Mouse (Mus musculus) MEL (cell line): ENCODE results near the gene Ddx54. TPM values are rescaled to one million over a fixed set of nuclear protein-coding genes. Genes with fewer than 3 reads are reported as not detected.
A peak's percentile ranks its signal among the peaks of the same experiment; 100 is the strongest.

Source experiments
- DNase-seq: peaks from one replicate; pipeline ENCODE4 v3.0.0; 2011; ENCODE audit warnings: low read depth, low spot score
- H3K27ac ChIP-seq: 2 replicates; pipeline ENCODE4 v1.5.1; 2012; ENCODE audit warnings: low read depth, mild to moderate bottlenecking, control low read depth, low read length, moderate library complexity; ENCODE audit not compliant: control insufficient read depth
- H3K27me3 ChIP-seq, 2 experiments: fragments of 150-350 bp in 1 of 2; sonication (generic) in 1 of 2; 2 replicates each; pipeline ENCODE4 v1.6.1; 2012; ENCODE audit warnings: low read length in 2 of 2, mild to moderate bottlenecking in 2 of 2, improper control_type of control experiment in 1 of 2, moderate library complexity in 1 of 2; ENCODE audit not compliant: insufficient read depth in 2 of 2, control insufficient read depth in 1 of 2
- H3K36me3 ChIP-seq, 2 experiments: 2 replicates each; pipeline ENCODE4 v1.6.1; 2012 to 2014; ENCODE audit warnings: low read length in 2 of 2, improper control_type of control experiment in 1 of 2, inconsistent platforms in 1 of 2, mild to moderate bottlenecking in 1 of 2; ENCODE audit not compliant: insufficient read depth in 2 of 2, control insufficient read depth in 1 of 2
- H3K4me1 ChIP-seq, 2 experiments: fragments of 150-350 bp in 1 of 2; sonication (generic) in 1 of 2; 2 replicates each; pipeline ENCODE4 v1.6.1; 2012; ENCODE audit warnings: low read length in 2 of 2, improper control_type of control experiment in 1 of 2, mild to moderate bottlenecking in 1 of 2; ENCODE audit not compliant: insufficient read depth in 2 of 2, control insufficient read depth in 1 of 2
- H3K4me3 ChIP-seq, 2 experiments: fragments of 150-350 bp in 1 of 2; sonication (generic) in 1 of 2; 2 replicates each; pipeline ENCODE4 v1.5.1; 2012; ENCODE audit warnings: low read depth in 2 of 2, low read length in 2 of 2, mild to moderate bottlenecking in 2 of 2, moderate library complexity in 2 of 2, control low read depth in 1 of 2, improper control_type of control experiment in 1 of 2; ENCODE audit not compliant: control insufficient read depth in 1 of 2, insufficient read depth in 1 of 2
- H3K79me2 ChIP-seq: 2 replicates; pipeline ENCODE4 v1.6.1; 2012; ENCODE audit warnings: mild to moderate bottlenecking, low read length, moderate library complexity; ENCODE audit not compliant: control insufficient read depth, poor library complexity, insufficient read depth
- H3K9ac ChIP-seq: 2 replicates; pipeline ENCODE4 v1.6.1; 2012; ENCODE audit warnings: low read depth, mild to moderate bottlenecking, control low read depth, low read length, moderate library complexity; ENCODE audit not compliant: control insufficient read depth, poor library complexity, severe bottlenecking
- H3K9me3 ChIP-seq: fragments of 150-350 bp; sonication (generic); replicated peaks from 2 replicates; pipeline ENCODE4 v1.6.1; 2012; ENCODE audit warnings: mild to moderate bottlenecking, low read length, improper control_type of control experiment, moderate library complexity; ENCODE audit not compliant: insufficient read depth
- BHLHE40 ChIP-seq: IDR thresholded peaks from 2 replicates; pipeline ENCODE4 v1.6.1; 2012; ENCODE audit warnings: low read depth, mild to moderate bottlenecking, inconsistent platforms, low read length, improper control_type of control experiment, borderline replicate concordance
- CHD2 ChIP-seq: IDR thresholded peaks from 2 replicates; pipeline ENCODE4 v1.6.1; 2011; ENCODE audit warnings: low read length, improper control_type of control experiment
- CTCF ChIP-seq, 3 experiments: IDR thresholded peaks in 2 of 3; conservative IDR thresholded peaks in 1 of 3; 2 replicates each; pipeline ENCODE4 v1.5.1; 2011 to 2012; ENCODE audit warnings: low read length in 3 of 3, low read depth in 2 of 3, mild to moderate bottlenecking in 2 of 3, improper control_type of control experiment in 1 of 3, inconsistent platforms in 1 of 3, mixed read lengths in 1 of 3, moderate library complexity in 1 of 3; ENCODE audit not compliant: control insufficient read depth in 1 of 3, insufficient read depth in 1 of 3, poor library complexity in 1 of 3, severe bottlenecking in 1 of 3
- ELF1 ChIP-seq: IDR thresholded peaks from 2 replicates; pipeline ENCODE4 v1.6.1; 2014; ENCODE audit warnings: low read depth, mild to moderate bottlenecking, inconsistent platforms, low read length, improper control_type of control experiment, moderate library complexity
- EP300 ChIP-seq, 2 experiments: IDR thresholded peaks; 2 replicates each; pipeline ENCODE4 v1.6.1; 2011; ENCODE audit warnings: improper control_type of control experiment in 2 of 2, low read length in 2 of 2, low read depth in 1 of 2, mild to moderate bottlenecking in 1 of 2
- ETS1 ChIP-seq: IDR thresholded peaks from 2 replicates; pipeline ENCODE4 v1.6.1; 2012; ENCODE audit warnings: low read depth, mild to moderate bottlenecking, inconsistent platforms, low read length, improper control_type of control experiment, moderate library complexity
- GABPA ChIP-seq: IDR thresholded peaks from 2 replicates; pipeline ENCODE4 v1.6.1; 2012; ENCODE audit warnings: low read depth, mild to moderate bottlenecking, inconsistent platforms, low read length, improper control_type of control experiment, moderate library complexity
- GATA1 ChIP-seq: IDR thresholded peaks from 2 replicates; pipeline ENCODE4 v1.6.1; 2011; ENCODE audit warnings: low read depth, low read length, improper control_type of control experiment
- MAZ ChIP-seq: IDR thresholded peaks from 2 replicates; pipeline ENCODE4 v1.6.1; 2012; ENCODE audit warnings: low read depth, mild to moderate bottlenecking, inconsistent platforms, low read length, improper control_type of control experiment
- MXI1 ChIP-seq: IDR thresholded peaks from 2 replicates; pipeline ENCODE4 v1.6.1; 2011; ENCODE audit warnings: mild to moderate bottlenecking, low read depth, low read length, improper control_type of control experiment
- MYB ChIP-seq: IDR thresholded peaks from 2 replicates; pipeline ENCODE4 v1.6.1; 2011; ENCODE audit warnings: mild to moderate bottlenecking, low read depth, low read length, improper control_type of control experiment
- MYC ChIP-seq: IDR thresholded peaks from 2 replicates; pipeline ENCODE4 v1.6.1; 2011; ENCODE audit warnings: low read depth, mild to moderate bottlenecking, low read length, improper control_type of control experiment, moderate library complexity
- NRF1 ChIP-seq: IDR thresholded peaks from 2 replicates; pipeline ENCODE4 v1.6.1; 2014; ENCODE audit warnings: low read depth, mild to moderate bottlenecking, inconsistent platforms, low read length, improper control_type of control experiment, moderate library complexity; ENCODE audit not compliant: poor library complexity, insufficient read depth, severe bottlenecking
- POLR2AphosphoS2 ChIP-seq: IDR thresholded peaks from 2 replicates; pipeline ENCODE4 v1.6.1; 2011; ENCODE audit warnings: low read length, improper control_type of control experiment
- RCOR1 ChIP-seq: IDR thresholded peaks from 2 replicates; pipeline ENCODE4 v1.6.1; 2012; ENCODE audit warnings: low read depth, mild to moderate bottlenecking, inconsistent platforms, low read length, improper control_type of control experiment
- SIN3A ChIP-seq: IDR thresholded peaks from 2 replicates; pipeline ENCODE4 v1.6.1; 2012; ENCODE audit warnings: low read length, improper control_type of control experiment, inconsistent platforms
- SMC3 ChIP-seq: IDR thresholded peaks from 2 replicates; pipeline ENCODE4 v1.6.1; 2011; ENCODE audit warnings: low read depth, low read length, improper control_type of control experiment
- TAL1 ChIP-seq: IDR thresholded peaks from 2 replicates; pipeline ENCODE4 v1.6.1; 2012; ENCODE audit warnings: mild to moderate bottlenecking, inconsistent platforms, low read length, moderate library complexity, mixed read lengths
- TBP ChIP-seq: IDR thresholded peaks from 2 replicates; pipeline ENCODE4 v1.8.0; 2011; ENCODE audit warnings: low read depth, low read length, improper control_type of control experiment
- ZC3H11A ChIP-seq: IDR thresholded peaks from 2 replicates; pipeline ENCODE4 v1.6.1; 2012; ENCODE audit warnings: low read depth, mild to moderate bottlenecking, inconsistent platforms, low read length, improper control_type of control experiment
- ZKSCAN1 ChIP-seq: IDR thresholded peaks from 2 replicates; pipeline ENCODE4 v1.6.1; 2012; ENCODE audit warnings: low read depth, mild to moderate bottlenecking, inconsistent platforms, low read length, improper control_type of control experiment, moderate library complexity
- ZMIZ1 ChIP-seq: IDR thresholded peaks from 2 replicates; pipeline ENCODE4 v1.6.1; 2012; ENCODE audit warnings: low read depth, mild to moderate bottlenecking, inconsistent platforms, low read length, improper control_type of control experiment, moderate library complexity
- ZNF384 ChIP-seq: IDR thresholded peaks from 2 replicates; pipeline ENCODE4 v1.6.1; 2012; ENCODE audit warnings: low read depth, mild to moderate bottlenecking, inconsistent platforms, low read length, improper control_type of control experiment
- polyA plus RNA-seq, 2 experiments: library from polyadenylated mRNA; stranded (reverse) in 1 of 2; unstranded in 1 of 2; fragments of >175 nt in 1 of 2; fragments of >200 nt in 1 of 2; gene quantifications; 2 replicates each; pipeline versions ENCODE4 v1.2.1 to v1.2.4; 2012; ENCODE audit warnings: low replicate concordance in 2 of 2, low read depth in 1 of 2; ENCODE audit not compliant: insufficient read length in 2 of 2, insufficient read depth in 1 of 2, missing spikeins in 1 of 2
- total RNA-seq: library from RNA; depleted of rRNA; stranded (reverse); fragments of 300-350 nt; gene quantifications from 2 replicates; pipeline ENCODE4 v1.2.3, GENCODE M21; 2012

Ddx54 gene
- total and polyA plus RNA-seq, 3 experiments, result 73.8 to 99.9 TPM; not detected in 1

- no peak overlapping the region for H3K9ac ChIP-seq
- no peak for TF ChIP-seq ELF1
- no peak for TF ChIP-seq ETS1
- no peak for TF ChIP-seq GATA1
- TF ChIP-seq MYB, result no peak
- no peak for TF ChIP-seq SIN3A
- TF ChIP-seq, all 39 proteins: peak for 0
- H3K27me3 ChIP-seq, result no peaks in the 10 kb centered on the region
- DNase-seq, result no peak
- H3K36me3 ChIP-seq, result peaks cover 0 to 28% of the 10 kb centered on the region in 2 experiments; a peak in 3 of 4 replicates
- H3K4me1 ChIP-seq, result peaks cover 13 to 24% of the 10 kb centered on the region in 2 experiments
- peaks cover 3% of the 10 kb centered on the region for H3K79me2 ChIP-seq
- H3K27ac ChIP-seq, result no peak overlapping the region
- H3K4me3 ChIP-seq, result no peak overlapping the region
- no peaks in the 10 kb centered on the region for H3K9me3 ChIP-seq
Measured at GRCm38 (mm10) chr5:120574469-120575063, 38.0 kb upstream of the Ddx54 start.

- DNase-seq, result peak; percentile 34
- no peak for TF ChIP-seq GABPA
- TF ChIP-seq RCOR1, result no peak
- 0 out of 2 replicates have a peak, but pooled peaks have one; percentile 41 for TF ChIP-seq MAZ
- TF ChIP-seq ZC3H11A, result no peak
- TF ChIP-seq, all 39 proteins: peak for 1
- no peaks in the 10 kb centered on the region for H3K9me3 ChIP-seq
- H3K4me3 ChIP-seq, result no peak overlapping the region
- peaks cover 3% of the 10 kb centered on the region for H3K79me2 ChIP-seq
- H3K27ac ChIP-seq, result peak overlapping the region; percentile 77
- peaks cover 0 to 25% of the 10 kb centered on the region in 2 experiments; a peak in 3 of 4 replicates for H3K36me3 ChIP-seq
- H3K27me3 ChIP-seq, result no peaks in the 10 kb centered on the region
- H3K9ac ChIP-seq, result no peak overlapping the region
- H3K4me1 ChIP-seq, result peaks cover 13 to 20% of the 10 kb centered on the region in 2 experiments
Measured at GRCm38 (mm10) chr5:120576781-120577301, 35.7 kb upstream of the Ddx54 start.

- H3K9me3 ChIP-seq, result no peaks in the 10 kb centered on the region
- H3K9ac ChIP-seq, result peak overlapping the region; percentile 42
- peak; percentile 90 for DNase-seq
- H3K27me3 ChIP-seq, result no peaks in the 10 kb centered on the region
- H3K27ac ChIP-seq, result peak overlapping the region; percentile 77
- H3K4me3 ChIP-seq, result peak overlapping the region; percentile 0 to 29; a peak in 2 of 4 replicates
- peaks cover 3% of the 10 kb centered on the region for H3K79me2 ChIP-seq
- H3K36me3 ChIP-seq, result peaks cover 0 to 25% of the 10 kb centered on the region in 2 experiments; a peak in 3 of 4 replicates
- H3K4me1 ChIP-seq, result peaks cover 13 to 20% of the 10 kb centered on the region in 2 experiments
- TF ChIP-seq POLR2AphosphoS2 (no peak), ZNF384 (peak; percentile 96), MAZ (peak; percentile 25; the same call in 1 of the 2 replicates), BHLHE40 (peak; percentile 60), GATA1 (peak; percentile 81), CTCF (IDR thresholded peaks at IDR 0.05 in 2 of 3, conservative IDR thresholded peaks at IDR 0.05 in 1 of 3; ENCODE audit: control insufficient read depth in 1 of 3, insufficient read depth in 1 of 3, low read depth in 2 of 3, low read length in 3 of 3, poor library complexity in 1 of 3, severe bottlenecking in 1 of 3) (peak; percentile 23 to 63 (median 63); a peak in 5 of 6 replicates), MYC (peak; percentile 63; the same call in 1 of the 2 replicates), ZKSCAN1 (no peak), TBP (peak; percentile 39; the same call in 1 of the 2 replicates), MXI1 (peak; percentile 80), CHD2 (no peak), ZC3H11A (peak; percentile 13; the same call in 1 of the 2 replicates), TAL1 (peak; percentile 47), MYB (no peak), NRF1 (no peak), RCOR1 (0 out of 2 replicates have a peak, but pooled peaks have one; percentile 39), EP300 (IDR thresholded peaks at IDR 0.05; ENCODE audit: low read depth in 1 of 2, low read length in 2 of 2) (peak; percentile 48 to 61), SMC3 (peak; percentile 44), ZMIZ1 (no peak)
Measured at GRCm38 (mm10) chr5:120577935-120578441, 34.6 kb upstream of the Ddx54 start.
